Mouse (Mus musculus) spleen, adult 2 months (tissue): ENCODE results near the gene Dnajc1.

Source experiments
- CTCF ChIP-seq: fragments of 200-500 bp; IDR thresholded peaks from 2 replicates; pipeline ENCODE4 v1.5.1; 2011; ENCODE audit warnings: mild to moderate bottlenecking, inconsistent platforms; ENCODE audit not compliant: insufficient read depth, insufficient read length, insufficient replicate concordance; ENCODE audit errors: extremely low read depth
- POLR2A ChIP-seq: fragments of 200-500 bp; IDR thresholded peaks from 2 replicates; pipeline ENCODE4 v1.6.1; 2011; ENCODE audit warnings: low read depth, low read length, inconsistent platforms

GRCm38 (mm10) chr2:18218500-18218899, 174.1 kb downstream of the Dnajc1 start:
- TF ChIP-seq CTCF = no peak
- no peak for TF ChIP-seq POLR2A
